Mouse (Mus musculus): ENCODE results near the gene Ano6. TPM values are rescaled to one million over a fixed set of nuclear protein-coding genes. Genes with fewer than 3 reads are reported as not detected.

Ano6 gene
- polyA plus RNA-seq, 1 experiment from 2014 or later = 52.3 TPM

GRCm38 (mm10) chr15:95801261-95801979 lies 10.8 kb downstream of the Ano6 start:
- Histone ChIP-seq H3K4me3 (no peak overlapping the region), H3K36me3 (peaks cover 10% of the 10 kb centered on the region), H3K9me3 (no peaks in the 10 kb centered on the region), H3K4me1 (peaks cover 53% of the 10 kb centered on the region), H3K27me3 (no peaks in the 10 kb centered on the region), H3K9ac (no peak overlapping the region), H3K4me2 (no peak overlapping the region), H3K27ac (0 out of 2 replicates have a peak overlapping the region, but pooled peaks have one; percentile 1)
- ATAC-seq (ENCODE audit: insufficient number of reproducible peaks, insufficient read depth, low FRiP score, low TSS enrichment, low read depth) = no peak
- 80% methylated on average over 21 of the region's 21 CpGs for WGBS

GRCm38 (mm10) chr15:95802140-95802539 lies 11.5 kb downstream of the Ano6 start:
- H3K9me3 ChIP-seq = no peaks in the 10 kb centered on the region
- no peak overlapping the region for H3K4me3 ChIP-seq
- no peak overlapping the region for H3K4me2 ChIP-seq
- ATAC-seq (ENCODE audit: insufficient number of reproducible peaks, insufficient read depth, low FRiP score, low TSS enrichment, low read depth) = no peak
- 0 out of 2 replicates have a peak overlapping the region, but pooled peaks have one; percentile 1 for H3K27ac ChIP-seq
- H3K4me1 ChIP-seq = peaks cover 53% of the 10 kb centered on the region
- H3K9ac ChIP-seq = no peak overlapping the region
- WGBS = 78% methylated on average over 6 of the region's 6 CpGs
- H3K27me3 ChIP-seq = no peaks in the 10 kb centered on the region
- H3K36me3 ChIP-seq = peaks cover 10% of the 10 kb centered on the region

- 65% methylated on average over 2 of the region's 2 CpGs for WGBS
- H3K4me2 ChIP-seq = no peak overlapping the region
- peaks cover 48% of the 10 kb centered on the region for H3K4me1 ChIP-seq
- peaks cover 10% of the 10 kb centered on the region for H3K36me3 ChIP-seq
- H3K4me3 ChIP-seq = no peak overlapping the region
- no peaks in the 10 kb centered on the region for H3K9me3 ChIP-seq
- H3K27ac ChIP-seq = no peak overlapping the region
- no peak for ATAC-seq (ENCODE audit: insufficient number of reproducible peaks, insufficient read depth, low FRiP score, low TSS enrichment, low read depth)
- H3K27me3 ChIP-seq = no peaks in the 10 kb centered on the region
- no peak overlapping the region for H3K9ac ChIP-seq
Measured at GRCm38 (mm10) chr15:95802762-95803161, 12.1 kb downstream of the Ano6 start.

- ATAC-seq (ENCODE audit: insufficient number of reproducible peaks, insufficient read depth, low FRiP score, low TSS enrichment, low read depth) = no peak
- H3K9ac ChIP-seq = no peak overlapping the region
- H3K36me3 ChIP-seq = peaks cover 10% of the 10 kb centered on the region
- no peak overlapping the region for H3K27ac ChIP-seq
- H3K9me3 ChIP-seq = no peaks in the 10 kb centered on the region
- H3K27me3 ChIP-seq = no peaks in the 10 kb centered on the region
- no peak overlapping the region for H3K4me2 ChIP-seq
- peaks cover 43% of the 10 kb centered on the region for H3K4me1 ChIP-seq
- 81% methylated on average over 3 of the region's 3 CpGs for WGBS
- no peak overlapping the region for H3K4me3 ChIP-seq
Measured at GRCm38 (mm10) chr15:95803484-95803883, 12.8 kb downstream of the Ano6 start.

GRCm38 (mm10) chr15:95804255-95804654 lies 13.6 kb downstream of the Ano6 start:
- H3K4me2 ChIP-seq = peak overlapping the region; percentile 12

GRCm38 (mm10) chr15:95805022-95805471 lies 14.4 kb downstream of the Ano6 start:
- Histone ChIP-seq H3K4me1 (peaks cover 43% of the 10 kb centered on the region), H3K27me3 (no peaks in the 10 kb centered on the region), H3K9me3 (no peaks in the 10 kb centered on the region), H3K27ac (peak overlapping the region; percentile 73; the same call in 1 of the 2 replicates), H3K4me3 (no peak overlapping the region), H3K4me2 (no peak overlapping the region), H3K9ac (no peak overlapping the region), H3K36me3 (peaks cover 10% of the 10 kb centered on the region; the same call in 1 of the 2 replicates)
- 58% methylated on average over 5 of the region's 5 CpGs for WGBS
- no peak for ATAC-seq (ENCODE audit: insufficient number of reproducible peaks, insufficient read depth, low FRiP score, low TSS enrichment, low read depth)

More at GRCm38 (mm10) chr15:95804255-95804654, 13.6 kb downstream of the Ano6 start:
- H3K9ac ChIP-seq = no peak overlapping the region
- 0 out of 2 replicates have a peak, but pooled peaks have one; percentile 18 for ATAC-seq (ENCODE audit: insufficient number of reproducible peaks, insufficient read depth, low FRiP score, low TSS enrichment, low read depth)
- WGBS = 17% methylated on average over 7 of the region's 7 CpGs
- H3K4me3 ChIP-seq = no peak overlapping the region
- no peaks in the 10 kb centered on the region for H3K27me3 ChIP-seq
- H3K36me3 ChIP-seq = peaks cover 10% of the 10 kb centered on the region; the same call in 1 of the 2 replicates
- peak overlapping the region; percentile 73 for H3K27ac ChIP-seq
- H3K4me1 ChIP-seq = peaks cover 43% of the 10 kb centered on the region
- no peaks in the 10 kb centered on the region for H3K9me3 ChIP-seq

- ATAC-seq (ENCODE audit: insufficient number of reproducible peaks, insufficient read depth, low FRiP score, low TSS enrichment, low read depth) = no peak
- no peaks in the 10 kb centered on the region for H3K27me3 ChIP-seq
- WGBS = 72% methylated on average over 3 of the region's 3 CpGs
- H3K9me3 ChIP-seq = peaks cover 2% of the 10 kb centered on the region; the same call in 1 of the 2 replicates
- no peak overlapping the region for H3K9ac ChIP-seq
- no peak overlapping the region for H3K27ac ChIP-seq
- peaks cover 14% of the 10 kb centered on the region for H3K36me3 ChIP-seq
- no peak overlapping the region for H3K4me2 ChIP-seq
- H3K4me3 ChIP-seq = no peak overlapping the region
- peaks cover 24% of the 10 kb centered on the region for H3K4me1 ChIP-seq
Measured at GRCm38 (mm10) chr15:95807908-95808307, 17.3 kb downstream of the Ano6 start.

GRCm38 (mm10) chr15:95810357-95810761 lies 19.7 kb downstream of the Ano6 start:
- Histone ChIP-seq H3K9me3 (peaks cover 2% of the 10 kb centered on the region; the same call in 1 of the 2 replicates), H3K9ac (no peak overlapping the region), H3K36me3 (peaks cover 18% of the 10 kb centered on the region), H3K27ac (no peak overlapping the region), H3K4me2 (no peak overlapping the region), H3K4me1 (peaks cover 6% of the 10 kb centered on the region), H3K4me3 (no peak overlapping the region), H3K27me3 (no peaks in the 10 kb centered on the region)
- 88% methylated on average over 4 of the region's 4 CpGs for WGBS
- ATAC-seq (ENCODE audit: insufficient number of reproducible peaks, insufficient read depth, low FRiP score, low TSS enrichment, low read depth) = no peak

GRCm38 (mm10) chr15:95812821-95813571 lies 22.4 kb downstream of the Ano6 start:
- Histone ChIP-seq H3K36me3 (peaks cover 18% of the 10 kb centered on the region), H3K9me3 (peaks cover 2% of the 10 kb centered on the region; the same call in 1 of the 2 replicates), H3K9ac (no peak overlapping the region), H3K4me2 (no peak overlapping the region), H3K27ac (no peak overlapping the region), H3K4me3 (no peak overlapping the region), H3K4me1 (peaks cover 7% of the 10 kb centered on the region; the same call in 1 of the 2 replicates), H3K27me3 (no peaks in the 10 kb centered on the region)
- WGBS = 95% methylated on average over 8 of the region's 8 CpGs
- ATAC-seq (ENCODE audit: insufficient number of reproducible peaks, insufficient read depth, low FRiP score, low TSS enrichment, low read depth) = no peak

- Histone ChIP-seq H3K27ac (no peak overlapping the region), H3K36me3 (peaks cover 14% of the 10 kb centered on the region), H3K27me3 (no peaks in the 10 kb centered on the region), H3K4me3 (no peak overlapping the region), H3K9ac (no peak overlapping the region), H3K4me1 (peaks cover 15% of the 10 kb centered on the region), H3K9me3 (peaks cover 2% of the 10 kb centered on the region; the same call in 1 of the 2 replicates), H3K4me2 (no peak overlapping the region)
- ATAC-seq (ENCODE audit: insufficient number of reproducible peaks, insufficient read depth, low FRiP score, low TSS enrichment, low read depth) = no peak
- WGBS = 79% methylated on average over 3 of the region's 3 CpGs
Measured at GRCm38 (mm10) chr15:95817501-95817900, 26.9 kb downstream of the Ano6 start.

- H3K27me3 ChIP-seq = no peaks in the 10 kb centered on the region
- H3K4me2 ChIP-seq = no peak overlapping the region
- H3K27ac ChIP-seq = no peak overlapping the region
- no peaks in the 10 kb centered on the region for H3K9me3 ChIP-seq
- no peak overlapping the region for H3K4me3 ChIP-seq
- 87% methylated on average over 9 of the region's 9 CpGs for WGBS
- no peak for ATAC-seq (ENCODE audit: insufficient number of reproducible peaks, insufficient read depth, low FRiP score, low TSS enrichment, low read depth)
- H3K9ac ChIP-seq = no peak overlapping the region
- H3K36me3 ChIP-seq = peaks cover 6% of the 10 kb centered on the region; the same call in 1 of the 2 replicates
- peaks cover 25% of the 10 kb centered on the region for H3K4me1 ChIP-seq
Measured at GRCm38 (mm10) chr15:95819249-95820035, 28.8 kb downstream of the Ano6 start.
